Mouse (Mus musculus) embryonic fibroblast, embryonic 13.5 days (primary cell): ENCODE results near the gene Commd2.

Experiments used
- CTCF ChIP-seq: IDR thresholded peaks from 2 replicates; pipeline ENCODE4 v1.5.1; 2011; ENCODE audit warnings: mild to moderate bottlenecking, control low read depth, low read length, moderate library complexity, borderline replicate concordance; ENCODE audit not compliant: insufficient read depth
- POLR2A ChIP-seq: IDR thresholded peaks from 2 replicates; pipeline ENCODE4 v1.6.1; 2011; ENCODE audit warnings: low read depth, mild to moderate bottlenecking, control low read depth, low read length, moderate library complexity

DNA sequence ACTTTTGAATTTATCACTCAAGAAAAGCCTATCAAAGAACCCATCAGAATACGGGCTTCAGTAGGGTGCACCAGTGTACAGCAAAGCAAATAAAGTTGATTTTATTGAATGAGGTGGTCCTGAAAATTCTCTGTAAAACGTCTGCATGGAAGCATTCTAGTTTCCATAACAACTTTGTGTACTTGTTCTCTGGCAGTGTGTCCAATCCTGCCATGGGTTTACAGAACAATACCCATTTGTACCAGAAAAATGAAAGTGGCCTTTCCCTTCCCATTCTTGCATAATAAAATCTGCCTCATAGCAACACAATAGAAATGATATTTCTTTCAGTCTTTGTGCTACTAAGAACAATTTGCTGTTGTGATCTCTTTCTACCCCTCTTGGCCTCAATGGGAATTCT lies 41.2 kb upstream of the Commd2 start, which contains the start of gene Ankub1:
- TF ChIP-seq CTCF (no peak), POLR2A (no peak)
